Mouse (Mus musculus) MN1 (cell line): ENCODE results near the gene Mmachc.

Experiments used
- DNase-seq: peaks from one replicate; pipeline ENCODE4 v3.0.0-alpha.2; 2016; ENCODE audit warnings: low spot score

Gene Mmachc

DNA sequence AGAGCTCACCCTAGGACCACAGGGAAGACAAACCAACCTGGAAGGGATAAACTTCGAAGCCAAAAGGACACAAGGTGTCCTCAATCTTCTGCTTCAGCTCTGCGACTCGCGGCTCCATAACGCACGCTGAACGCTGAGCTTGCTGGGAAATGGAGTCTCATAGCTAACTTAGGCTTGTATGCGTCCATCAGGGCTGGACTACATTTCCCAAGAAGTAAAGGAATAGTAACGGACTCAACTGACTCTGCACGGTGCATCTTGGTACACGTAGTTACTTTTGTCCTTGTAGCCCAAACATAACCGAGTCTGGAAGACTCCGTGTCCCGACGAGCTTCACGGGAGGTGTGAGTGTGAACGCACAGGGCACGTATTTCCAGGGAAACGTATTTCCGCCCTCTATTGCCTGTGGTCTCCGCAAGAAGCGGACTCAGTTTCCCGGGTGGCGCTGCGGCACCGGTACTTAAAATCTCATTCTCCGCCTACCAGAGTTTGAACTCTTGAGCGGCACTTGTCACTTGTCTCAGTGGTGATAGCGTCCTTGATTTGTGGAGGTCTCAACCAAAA is at the start of gene Mmachc, which contains the start of gene Ccdc163:
Mmachc (minus strand) TSS at position 206 of the 564 bp plus-strand sequence.
Ccdc163 (plus strand) TSS at position 309 of the 564 bp plus-strand sequence.
- peak; percentile 92 for DNase-seq

DNA sequence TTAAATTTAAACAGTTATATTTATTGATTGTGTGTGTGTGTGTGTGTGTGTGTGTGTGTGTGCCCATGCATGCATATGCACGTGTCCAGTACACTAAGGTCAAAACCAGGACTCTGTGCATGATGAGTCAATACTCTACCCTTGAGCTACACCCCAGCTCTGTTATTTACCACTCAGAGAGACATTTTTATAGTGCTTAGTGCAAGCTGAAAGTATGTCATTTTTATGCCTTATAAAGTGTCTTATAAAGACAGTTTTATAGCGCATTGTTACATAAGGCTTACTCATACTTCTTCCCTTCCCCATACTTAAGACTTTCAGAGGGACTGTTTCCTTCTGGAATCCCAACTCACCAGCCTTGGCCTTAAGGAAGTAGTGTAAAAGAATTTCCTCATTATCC is 41.5 kb upstream of the Mmachc start:
- no peak for DNase-seq

DNA sequence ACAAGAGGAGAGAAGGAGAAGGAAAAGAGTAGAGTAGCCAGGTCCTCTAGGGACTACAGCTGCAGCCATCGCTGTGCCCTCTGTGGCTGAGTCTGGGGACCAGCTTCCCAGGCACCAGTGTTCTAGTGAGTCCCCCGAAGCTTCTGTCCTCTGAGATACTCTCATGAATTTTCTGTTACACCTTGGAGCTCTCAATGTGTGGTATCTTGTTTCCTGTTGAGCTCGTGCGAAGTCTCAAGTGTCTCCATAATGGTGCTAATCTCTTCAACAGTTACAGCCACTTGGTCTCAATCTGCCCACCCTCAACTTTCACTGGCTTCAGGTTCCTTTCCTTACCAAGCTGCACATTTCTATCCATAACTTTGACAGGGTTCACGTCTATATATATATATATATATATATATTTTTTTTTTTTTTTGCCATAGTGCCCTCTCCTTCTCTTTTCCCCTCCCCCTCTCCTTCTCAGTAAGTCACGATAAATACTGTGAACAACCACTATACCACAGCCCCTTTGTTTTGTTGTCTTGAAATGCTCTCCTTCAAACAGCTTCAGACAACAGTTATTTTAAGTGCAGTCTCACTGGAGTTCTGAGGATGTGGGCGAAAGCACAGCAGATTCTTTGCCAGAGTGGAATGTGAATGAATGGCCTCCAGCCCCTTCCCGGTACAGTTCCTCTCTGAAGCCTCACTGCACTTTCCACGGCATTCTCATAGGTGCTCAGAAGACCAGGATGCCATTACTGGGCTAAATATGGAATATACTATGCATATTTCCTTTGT is 31.0 kb upstream of the Mmachc start:
- no peak for DNase-seq

DNA sequence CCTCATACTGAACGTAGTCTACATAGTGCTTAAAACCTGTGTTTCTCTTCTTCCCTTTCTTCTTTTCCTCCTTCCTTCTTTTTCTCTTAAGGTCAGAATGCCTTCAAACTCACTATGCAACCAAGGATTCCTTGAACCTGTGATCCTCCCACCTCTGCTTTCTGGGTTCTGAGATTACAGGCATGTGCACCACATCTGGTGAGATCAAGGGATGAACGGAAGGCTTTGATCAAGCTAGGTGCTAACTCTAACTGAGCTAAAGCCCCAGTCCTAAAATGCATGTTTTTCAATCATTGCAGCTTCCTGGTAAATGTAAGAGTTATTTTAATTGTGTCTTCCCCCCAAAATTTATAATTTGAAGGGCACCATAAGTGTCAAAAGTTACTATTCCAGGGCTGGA is 26.8 kb upstream of the Mmachc start:
- no peak for DNase-seq

DNA sequence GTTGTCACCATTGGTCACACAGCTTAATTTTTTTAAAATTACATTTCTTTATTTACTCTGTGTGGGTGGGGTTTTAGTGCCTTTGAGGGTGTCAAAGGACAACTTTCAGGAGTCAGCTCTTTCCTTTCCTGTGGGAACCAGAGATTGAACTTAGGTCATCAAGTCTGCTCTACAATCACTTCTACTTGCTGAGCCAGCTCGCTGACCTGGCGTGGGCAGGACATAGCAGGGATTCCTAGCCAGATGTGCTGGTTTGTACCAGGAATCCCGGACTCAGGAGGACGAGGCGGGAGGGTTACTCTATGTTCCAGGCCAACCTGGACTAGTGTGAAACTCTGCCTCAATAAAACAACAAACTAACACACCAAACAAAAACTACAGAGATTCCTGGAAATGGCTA is 24.1 kb upstream of the Mmachc start:
- DNase-seq = no peak

DNA sequence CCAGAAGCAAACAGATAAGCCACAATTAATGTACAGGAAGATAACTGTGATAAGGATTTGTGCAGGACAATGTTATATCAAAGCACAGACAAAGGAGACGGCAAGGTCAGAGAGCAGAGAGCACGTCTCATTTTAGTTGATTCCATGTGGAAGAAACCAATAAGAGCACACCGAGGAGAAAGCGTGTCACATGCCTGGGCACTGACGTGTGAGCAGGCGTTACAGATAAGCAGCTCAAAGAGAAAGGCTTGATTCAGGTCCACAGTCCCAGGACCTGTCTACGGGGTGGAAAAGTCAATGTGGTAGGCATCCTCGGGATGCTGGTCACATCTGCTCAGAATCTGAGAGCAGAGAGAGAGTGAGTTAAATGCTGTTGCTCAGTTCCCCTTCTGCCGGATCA is 22.9 kb upstream of the Mmachc start:
- DNase-seq = no peak

DNA sequence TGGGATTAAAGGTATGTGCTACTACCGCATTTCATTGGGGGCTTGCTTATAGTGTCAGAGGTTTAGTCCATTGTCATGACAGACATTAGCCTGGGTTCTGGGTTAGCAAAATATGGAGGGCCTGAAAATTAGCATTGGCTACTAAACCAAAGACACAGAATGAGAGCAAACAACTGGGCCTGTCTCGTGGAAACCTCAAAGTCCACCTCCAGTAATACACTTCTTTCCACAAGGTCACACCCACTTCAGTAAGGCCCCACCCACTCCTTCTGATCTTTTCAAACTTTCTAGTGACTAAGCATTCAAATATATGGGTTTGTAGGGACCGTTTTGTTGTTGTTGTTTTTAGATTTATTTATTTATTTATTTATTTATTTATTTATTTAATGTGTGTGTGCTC is 21.3 kb upstream of the Mmachc start:
- DNase-seq = no peak

DNA sequence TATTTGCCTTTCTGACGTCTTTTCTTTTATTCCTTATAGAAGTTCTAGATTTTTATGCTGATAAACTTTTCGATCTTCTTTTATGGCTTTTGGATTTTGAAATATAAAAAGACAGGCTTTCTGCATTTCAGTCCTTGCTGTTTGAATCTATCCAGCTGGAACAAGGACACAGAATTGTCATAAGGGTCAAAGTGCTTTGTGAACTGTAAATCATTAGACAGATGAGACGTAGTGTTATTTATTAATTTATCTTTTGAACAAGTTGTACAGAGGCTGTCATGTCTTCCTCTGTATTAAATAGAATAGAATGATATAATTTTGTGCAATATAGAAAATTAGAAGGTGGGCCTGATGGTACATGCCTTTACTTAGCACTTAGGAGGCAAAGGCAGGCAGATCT is 19.2 kb upstream of the Mmachc start:
- DNase-seq = no peak

DNA sequence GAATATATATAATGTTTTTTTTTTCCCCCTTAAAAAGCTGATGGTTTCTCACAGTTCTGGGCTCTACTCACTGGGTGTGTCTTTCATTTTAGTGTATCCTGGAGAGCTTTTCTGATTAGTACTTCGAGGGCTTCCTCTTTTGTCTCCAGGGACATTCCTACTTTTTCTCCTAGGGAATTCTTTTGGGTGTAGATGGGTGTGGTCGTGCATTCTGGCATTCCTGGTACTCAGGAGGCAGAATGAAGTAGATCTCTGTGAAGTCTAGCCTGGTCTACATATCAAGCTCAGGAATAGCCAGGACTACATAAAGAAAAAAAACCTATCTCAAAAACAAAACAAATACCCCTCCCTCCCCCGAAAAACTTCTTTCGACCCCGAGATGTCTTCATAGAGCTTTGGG is 17.2 kb upstream of the Mmachc start:
- DNase-seq = no peak

DNA sequence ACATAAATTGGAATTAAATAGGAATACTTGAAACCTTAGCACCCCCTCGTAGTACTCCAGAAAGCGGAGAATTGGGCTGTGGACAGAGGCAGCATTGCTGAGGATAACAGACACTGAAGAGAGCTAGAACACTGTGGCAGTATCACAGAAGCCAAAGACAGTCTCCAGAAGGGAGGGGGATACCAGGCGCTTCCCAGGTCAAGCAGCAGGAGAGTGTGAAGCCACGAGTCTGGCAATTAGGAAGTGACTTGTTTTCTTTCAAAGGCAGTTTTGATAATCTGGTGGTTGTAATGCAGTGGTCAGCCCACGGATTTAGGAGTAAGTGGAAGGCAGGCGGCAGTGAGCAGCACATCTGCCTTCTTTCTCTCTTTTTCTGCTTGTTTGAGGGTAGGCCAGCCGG is 14.0 kb upstream of the Mmachc start:
- DNase-seq = no peak

DNA sequence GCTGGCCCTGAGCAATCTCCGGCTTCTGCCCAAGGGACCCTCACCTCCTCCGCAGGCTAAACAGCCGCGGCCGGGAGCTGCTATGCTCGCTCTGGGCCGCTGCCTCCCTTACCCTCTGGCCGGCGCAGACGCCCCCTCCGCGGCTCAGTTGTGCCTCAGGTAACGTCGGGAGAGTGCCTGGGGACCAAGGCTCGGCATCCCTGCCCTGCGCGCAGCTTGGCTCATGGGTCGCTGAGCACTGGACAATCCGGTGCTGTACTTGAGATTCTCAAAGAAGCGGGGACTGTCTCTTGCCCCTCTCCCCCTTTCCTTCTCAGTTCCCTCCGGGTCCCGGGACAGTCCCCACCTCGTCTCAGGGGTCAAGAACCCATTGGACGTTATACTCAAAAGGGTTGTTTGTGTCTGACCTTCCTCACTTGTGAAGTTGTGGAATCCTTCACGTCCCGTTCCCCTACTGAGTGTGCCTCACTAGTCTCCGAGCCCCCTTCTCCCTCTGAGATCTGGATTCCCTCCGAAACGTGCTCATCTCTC is 13.0 kb upstream of the Mmachc start:
- no peak for DNase-seq

DNA sequence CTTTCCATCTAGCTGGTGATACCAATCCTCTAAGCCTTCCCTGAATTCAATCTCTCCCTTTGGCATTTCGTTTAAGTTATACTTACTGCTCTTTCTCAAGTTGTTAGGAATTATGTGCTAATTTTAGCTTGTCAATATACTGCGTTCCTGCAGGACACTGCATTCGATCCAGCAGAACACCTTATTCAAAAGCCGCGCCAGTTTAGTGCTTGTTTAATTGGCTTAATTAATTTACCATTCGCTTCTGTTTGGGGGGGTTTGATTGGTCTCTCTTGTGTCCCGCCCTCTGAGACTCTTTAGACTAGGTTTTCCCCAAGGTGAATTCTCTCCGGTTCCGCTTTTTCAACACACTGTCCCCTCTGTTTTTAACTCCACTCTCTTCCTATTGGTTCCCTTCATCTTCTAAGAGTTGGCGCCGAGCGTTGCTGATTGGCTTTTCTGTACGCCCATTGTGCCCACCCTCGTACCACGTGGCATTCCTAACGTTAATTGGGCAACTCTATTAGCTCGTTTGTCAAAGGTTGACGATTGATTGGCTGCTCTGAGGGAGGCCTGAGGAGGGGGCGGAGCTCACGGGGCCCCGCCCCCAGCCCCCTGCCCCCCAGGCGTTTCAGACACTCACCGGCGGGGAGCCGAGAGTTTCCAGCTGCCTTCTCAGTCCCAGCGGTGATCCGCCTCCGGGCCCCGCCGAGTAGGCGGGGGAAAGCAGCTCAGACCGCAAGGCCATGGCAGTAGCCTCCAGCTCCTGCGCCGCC is 12.3 kb upstream of the Mmachc start, which contains the start of gene Tesk2:
Tesk2 (plus strand) TSS at position 606 of the 755 bp plus-strand sequence.
- peak; percentile 92 for DNase-seq

DNA sequence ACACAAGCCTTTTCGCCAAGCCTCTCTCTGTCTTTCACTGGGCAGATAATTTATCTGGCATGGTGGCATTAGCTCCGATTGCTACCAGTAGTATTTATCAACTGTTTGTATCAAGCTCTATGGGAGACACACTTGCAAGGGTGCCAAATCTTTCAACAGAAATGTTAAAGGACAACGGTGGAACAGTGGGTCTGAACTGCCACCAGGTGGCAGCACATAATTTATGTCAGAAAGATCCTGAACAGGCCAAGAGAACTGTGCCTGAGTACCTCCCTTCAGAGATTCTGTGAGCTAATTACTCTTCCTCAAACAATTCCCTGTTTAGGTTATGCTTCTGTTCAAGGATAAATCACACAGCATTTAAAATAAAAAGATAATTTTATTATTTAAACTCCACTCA is 11.2 kb upstream of the Mmachc start:
- DNase-seq = peak; percentile 76

DNA sequence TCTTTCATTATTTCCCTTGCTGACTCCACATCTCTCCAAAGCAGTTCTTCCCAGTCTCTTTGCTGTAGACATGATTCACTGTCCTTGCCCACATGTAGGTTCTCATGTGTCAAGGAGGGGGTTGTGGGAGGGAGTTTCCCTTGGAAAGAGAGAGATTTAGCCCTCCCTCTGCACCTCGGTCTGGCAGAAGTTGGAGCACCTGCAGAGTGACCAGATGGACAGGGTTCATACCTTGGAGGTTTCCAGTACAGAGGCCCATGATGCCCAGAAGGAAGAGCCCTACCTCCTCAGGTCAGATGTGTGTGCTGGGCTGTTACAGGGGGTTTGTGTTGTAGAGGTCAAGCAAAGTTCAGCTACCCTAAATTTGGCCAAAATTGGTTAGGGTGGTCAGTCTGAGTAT is 4.3 kb upstream of the Mmachc start:
- DNase-seq = no peak

DNA sequence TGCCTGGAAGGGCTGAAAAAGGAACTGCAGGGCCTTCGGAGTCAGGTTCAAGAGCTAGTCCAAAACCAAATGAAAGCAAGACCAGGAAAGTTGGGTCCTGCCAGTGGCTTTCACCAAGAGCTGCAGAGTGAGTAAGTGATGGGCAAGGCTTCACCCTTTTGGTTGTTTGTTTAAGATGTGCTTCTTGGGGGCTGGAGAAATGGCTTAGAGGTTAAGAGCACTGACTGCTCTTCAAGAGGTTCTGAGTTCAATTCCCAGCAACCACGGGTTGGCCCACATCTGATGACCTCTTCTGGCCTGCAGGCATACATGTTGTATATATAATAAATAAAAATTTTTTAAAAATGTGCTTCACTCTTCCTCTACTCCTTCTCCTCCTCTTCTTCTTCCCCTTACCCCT is 1.9 kb upstream of the Mmachc start:
- DNase-seq = no peak

DNA sequence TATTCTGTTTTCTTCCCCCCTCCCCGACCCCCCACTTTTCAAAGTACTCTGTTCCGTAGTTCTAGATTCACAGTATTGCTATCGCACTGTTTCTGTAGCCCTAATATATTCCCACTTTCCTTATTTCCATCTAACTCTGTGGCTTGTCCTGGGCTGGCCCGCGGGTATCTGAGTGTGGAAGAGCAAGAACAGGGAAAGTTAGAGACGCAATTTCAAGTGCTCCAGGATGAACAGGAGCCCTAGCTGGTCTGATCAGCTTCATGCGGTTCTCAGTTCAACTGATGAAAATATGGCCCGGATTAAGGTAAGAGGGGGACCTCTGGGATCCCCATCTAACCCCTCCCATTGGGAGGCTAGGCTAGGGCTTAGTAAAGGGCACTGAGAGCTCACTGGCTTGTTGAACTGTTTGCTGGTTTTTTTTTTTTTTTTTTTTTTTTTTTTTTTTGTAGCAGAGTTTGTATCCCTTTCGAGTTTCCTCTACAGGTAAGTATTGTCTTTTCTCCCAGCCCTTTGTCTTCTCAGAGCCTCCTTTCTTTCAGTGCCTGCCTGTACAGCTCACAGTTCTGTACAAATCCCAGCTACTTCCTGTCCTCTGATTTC is 685 bp upstream of the Mmachc start:
- DNase-seq = no peak

DNA sequence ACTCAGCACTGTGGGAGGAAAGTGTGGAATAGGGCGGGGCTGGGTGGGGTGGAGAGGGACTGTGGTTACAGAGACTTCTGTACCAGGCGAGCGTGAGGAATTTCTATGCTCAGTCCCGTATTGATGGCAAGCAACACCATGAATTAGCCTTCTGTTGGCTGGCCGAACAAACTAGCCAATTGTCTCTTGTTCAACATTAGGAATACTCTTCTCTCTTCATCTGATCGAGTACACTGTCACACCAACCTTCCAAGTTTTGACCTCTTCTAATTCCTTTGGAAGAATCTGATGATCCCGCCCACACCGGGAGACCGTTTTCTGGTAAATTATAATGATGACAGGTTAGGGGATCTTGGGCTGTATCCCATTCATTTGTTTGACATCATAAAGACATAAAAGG is 540 bp downstream of the Mmachc start:
- no peak for DNase-seq

DNA sequence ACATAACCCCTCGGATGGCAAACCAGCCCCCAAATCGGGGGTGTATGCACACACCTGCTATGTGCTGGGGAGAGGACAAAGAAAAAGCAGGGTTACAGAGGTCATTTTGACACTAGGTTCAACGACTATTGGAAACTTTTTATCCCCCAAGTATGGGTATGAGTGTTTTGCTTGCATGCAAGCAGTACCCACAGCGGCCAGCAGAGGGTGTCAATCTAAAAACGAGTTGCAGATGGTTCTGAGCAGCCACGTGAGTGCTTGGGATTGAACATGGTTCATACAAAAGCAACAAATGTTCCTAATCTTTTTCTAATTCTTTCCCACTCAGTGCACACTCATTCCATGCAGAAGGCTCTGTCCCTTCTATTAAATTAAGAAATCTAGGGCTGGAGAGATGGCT is 4.4 kb downstream of the Mmachc start:
- DNase-seq = peak; percentile 58

DNA sequence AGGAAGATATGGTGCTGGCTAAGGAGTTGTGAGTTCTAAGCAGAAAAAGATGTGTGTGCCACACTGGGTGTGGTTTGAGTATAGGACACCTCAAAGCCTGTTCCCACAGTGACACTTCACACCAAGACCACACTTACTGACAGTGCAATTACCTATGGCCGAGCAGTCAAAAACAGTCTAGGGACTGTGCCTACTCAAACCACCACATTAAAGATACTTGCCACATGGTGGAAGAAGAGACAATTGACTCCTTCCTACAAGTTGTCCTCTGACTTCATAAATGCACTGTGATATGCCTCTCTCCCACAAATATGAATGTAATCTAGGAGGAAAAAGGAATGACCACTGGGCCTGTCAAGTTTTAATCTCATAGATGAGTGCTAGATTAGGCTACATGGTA is 7.2 kb downstream of the Mmachc start:
- DNase-seq = no peak

DNA sequence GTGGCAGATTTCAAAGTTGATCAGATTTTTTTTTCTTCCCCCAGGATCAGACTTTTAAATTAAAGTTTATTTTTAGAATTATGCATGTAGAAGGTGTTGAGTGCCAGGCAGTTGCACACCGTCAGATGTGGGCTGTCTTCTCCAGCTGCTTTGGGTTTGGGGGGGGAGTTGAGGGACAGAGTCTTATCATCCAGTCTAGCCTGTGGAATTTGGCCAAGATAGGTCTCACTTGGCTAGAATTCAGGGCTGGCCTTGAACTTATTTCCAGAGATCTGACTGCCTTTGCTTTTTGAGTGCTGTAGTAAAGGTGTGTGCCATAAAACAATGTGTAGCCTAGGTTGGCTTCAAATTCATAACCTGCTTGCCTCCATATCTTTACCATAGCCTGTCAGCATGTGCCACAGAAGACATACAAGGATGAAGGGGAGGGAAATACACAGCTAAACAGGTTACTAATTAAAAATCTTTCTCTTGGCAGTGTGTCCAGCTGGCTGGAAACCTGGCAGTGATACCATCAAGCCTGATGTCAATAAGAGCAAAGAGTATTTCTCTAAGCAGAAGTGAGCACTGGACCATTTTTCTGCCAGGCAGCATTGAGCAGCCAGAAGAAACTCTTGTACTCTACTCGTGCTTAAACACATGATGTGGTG is 9.4 kb downstream of the Mmachc start:
- DNase-seq = no peak

DNA sequence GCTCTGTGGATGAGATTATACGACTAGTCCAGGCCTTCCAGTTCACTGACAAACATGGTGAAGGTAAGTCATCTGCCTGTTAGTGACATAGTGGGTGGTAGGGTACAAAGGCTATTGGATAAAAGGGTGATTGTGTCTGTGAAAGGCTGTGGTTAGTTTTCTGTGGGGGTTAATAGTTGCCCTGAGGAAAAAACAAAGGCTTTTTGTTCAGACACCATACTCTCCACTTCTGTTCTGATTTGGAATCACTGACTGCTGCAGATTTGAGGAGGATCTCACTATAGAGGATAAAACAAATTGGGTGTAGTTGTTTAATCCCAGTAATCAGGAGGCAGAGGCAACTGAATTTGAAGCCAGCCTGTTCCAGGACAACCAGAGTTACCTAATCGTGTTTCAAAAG is 14.4 kb downstream of the Mmachc start:
- DNase-seq = no peak

DNA sequence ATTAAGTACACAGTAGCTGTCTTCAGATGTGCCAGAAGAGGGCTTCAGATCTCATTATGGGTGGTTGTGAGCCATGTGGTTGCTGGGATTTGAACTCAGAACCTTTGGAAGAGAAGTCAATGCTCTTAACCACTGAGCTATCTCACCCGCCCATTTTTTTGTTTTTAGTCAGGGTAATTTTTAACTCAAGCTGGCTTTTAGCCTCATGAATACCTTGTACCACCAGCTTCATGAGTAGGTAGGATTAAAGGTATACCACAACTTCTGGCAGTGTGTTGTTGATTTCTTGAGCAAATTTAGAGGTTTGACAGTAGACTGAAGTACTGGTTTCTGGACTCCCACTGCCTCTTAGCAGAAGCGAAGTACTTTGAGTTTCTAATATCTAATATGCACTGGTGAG is 16.1 kb downstream of the Mmachc start:
- DNase-seq = no peak
